Mouse (Mus musculus) lung, postnatal 4 days (tissue): ENCODE measurements around the gene Ccdc184.

ENCODE experiments used
- DNase-seq, 2 experiments: peaks; one replicate each; pipeline ENCODE4 v3.0.0; 2021

Gene Ccdc184

DNA sequence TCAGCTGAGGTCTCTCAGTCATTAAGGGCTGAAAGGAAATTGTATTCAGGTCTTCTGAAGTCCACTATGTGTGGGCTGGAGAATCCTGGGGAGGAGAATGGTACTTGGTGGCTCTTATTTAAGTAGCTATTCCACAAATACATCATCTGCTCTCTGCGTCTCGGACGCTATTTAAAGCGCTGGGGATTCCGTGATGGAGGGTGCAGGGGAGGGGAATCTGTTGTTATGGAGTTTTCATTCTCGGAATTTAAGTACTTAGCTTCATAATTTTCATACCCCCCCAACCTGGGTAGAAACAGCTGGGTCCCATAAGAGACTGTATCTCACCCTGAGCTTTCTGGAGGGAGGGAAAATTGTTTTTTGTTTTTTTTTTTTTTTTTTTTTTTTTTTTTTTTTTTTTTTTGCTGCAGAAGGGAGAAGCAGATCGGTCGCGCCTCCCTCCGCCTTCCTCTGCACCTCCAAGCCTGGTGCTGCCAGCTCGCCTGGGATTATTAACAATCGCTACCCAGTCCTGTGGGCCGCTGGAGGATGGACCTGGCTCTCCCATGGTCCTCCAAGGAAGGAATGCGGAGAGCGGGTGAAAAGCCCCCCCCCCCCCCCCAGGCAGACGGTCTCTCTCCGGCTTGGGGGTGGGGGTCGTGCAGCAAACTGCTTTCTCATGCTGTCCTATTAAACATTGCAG lies at the start of gene Ccdc184:
Gene Ccdc184, plus strand, starts transcription at position 196 of the 682 bp plus-strand sequence.
- DNase-seq, result no peak

DNA sequence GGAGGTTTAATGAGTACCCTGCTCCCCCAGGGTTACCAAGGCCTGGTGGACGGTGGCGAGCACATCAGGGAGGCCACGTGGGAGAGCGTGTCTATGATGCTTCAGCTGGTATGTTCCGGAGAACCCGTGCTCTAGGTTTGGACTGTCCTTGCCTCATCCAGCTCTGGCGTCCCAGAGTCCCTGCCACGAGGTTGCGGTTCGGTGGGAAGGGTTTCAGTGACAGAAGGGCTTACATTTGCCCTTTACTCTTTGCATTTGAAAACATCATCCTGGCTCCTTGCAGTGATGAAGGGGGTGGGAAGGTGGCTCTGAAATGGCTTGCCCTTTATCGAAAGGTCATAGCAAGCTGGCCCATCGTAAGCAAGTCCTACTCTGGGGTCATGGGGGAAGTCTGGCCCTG lies 47.6 kb upstream of the Ccdc184 start:
- no peak for DNase-seq

DNA sequence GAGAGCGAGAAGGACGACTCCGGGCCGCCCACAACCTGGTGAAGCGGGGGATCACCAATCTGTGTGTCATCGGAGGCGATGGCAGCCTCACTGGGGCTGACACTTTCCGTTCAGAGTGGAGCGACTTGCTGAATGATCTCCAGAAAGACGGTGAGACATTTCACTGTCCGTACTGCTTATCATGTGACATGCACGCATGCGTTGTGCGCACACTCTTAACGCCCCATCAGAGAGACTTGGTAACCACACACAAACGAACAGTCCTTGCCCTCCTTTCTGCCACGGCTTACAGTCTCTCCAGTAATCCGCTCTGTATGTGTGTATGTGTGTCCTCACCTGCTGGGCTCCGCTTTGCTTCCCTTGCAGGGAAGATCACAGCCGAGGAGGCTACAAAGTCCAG lies 46.1 kb upstream of the Ccdc184 start:
- DNase-seq, result no peak

DNA sequence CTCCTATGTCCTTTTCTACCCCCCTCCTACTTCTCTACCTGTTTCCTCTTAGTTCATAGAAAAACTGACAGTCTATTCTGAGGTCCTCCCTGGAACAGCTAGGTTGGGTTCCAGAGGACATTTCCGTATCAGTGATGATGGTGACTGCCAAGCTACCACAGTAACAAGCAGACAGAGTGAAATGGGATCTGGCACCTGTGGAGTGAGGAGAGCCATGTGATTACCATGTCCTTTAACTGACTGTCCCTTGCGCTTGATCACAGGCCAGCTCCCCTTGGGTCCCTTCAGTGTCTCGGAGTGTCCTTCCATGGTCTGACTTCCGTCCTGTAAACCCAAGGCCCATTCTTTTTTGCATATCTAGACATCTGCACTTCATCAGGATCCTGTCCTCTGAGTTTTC lies 36.0 kb upstream of the Ccdc184 start:
- DNase-seq, result no peak

DNA sequence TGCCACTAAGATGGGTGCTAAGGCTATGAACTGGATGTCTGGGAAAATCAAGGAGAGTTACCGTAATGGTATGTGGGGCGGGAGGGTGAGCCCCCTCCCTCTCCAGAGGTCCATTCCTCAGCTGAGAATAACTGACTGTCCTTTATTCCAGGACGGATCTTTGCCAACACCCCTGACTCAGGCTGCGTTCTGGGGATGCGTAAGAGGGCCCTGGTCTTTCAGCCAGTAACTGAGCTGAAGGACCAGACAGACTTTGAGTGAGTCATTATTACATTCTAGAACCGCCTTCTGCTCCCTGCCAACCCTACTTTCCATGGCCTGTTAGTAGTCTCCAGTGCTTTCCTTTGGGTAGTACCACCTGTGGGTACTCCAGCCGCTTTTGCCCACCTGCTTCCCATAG lies 35.5 kb upstream of the Ccdc184 start:
- no peak for DNase-seq

DNA sequence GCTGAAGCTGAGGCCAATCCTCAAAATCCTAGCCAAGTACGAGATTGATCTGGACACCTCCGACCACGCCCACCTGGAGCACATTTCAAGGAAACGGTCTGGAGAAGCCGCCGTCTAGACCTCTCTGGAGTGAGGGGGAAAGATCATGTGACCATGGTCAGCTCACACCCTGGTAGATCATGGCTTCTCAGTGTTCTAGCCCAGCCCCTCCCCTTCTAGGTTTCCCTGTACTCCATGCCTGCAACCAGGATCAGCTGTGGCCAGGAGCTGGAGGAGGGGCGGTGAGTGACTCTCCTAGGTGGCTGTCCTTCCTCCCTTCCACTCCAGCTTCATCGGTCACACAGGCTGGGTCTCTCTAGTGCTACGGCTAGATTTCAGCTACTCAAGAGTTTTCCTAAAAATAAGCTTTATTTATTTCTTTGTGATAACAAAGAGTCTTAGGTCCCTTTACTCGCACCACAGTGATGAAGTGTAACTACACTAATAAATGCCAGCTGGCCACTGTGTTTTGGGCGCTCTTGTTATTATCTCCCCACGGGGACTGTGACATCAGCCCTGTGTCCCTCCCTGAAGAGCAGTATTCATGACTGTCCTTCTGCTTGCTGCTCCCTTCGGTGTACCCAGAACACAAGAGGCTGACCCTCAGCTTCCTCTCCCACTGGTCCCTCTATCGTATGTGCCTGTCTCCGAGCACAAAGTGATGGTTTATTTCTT lies 34.9 kb upstream of the Ccdc184 start:
- DNase-seq, result peak; percentile 17 to 67

DNA sequence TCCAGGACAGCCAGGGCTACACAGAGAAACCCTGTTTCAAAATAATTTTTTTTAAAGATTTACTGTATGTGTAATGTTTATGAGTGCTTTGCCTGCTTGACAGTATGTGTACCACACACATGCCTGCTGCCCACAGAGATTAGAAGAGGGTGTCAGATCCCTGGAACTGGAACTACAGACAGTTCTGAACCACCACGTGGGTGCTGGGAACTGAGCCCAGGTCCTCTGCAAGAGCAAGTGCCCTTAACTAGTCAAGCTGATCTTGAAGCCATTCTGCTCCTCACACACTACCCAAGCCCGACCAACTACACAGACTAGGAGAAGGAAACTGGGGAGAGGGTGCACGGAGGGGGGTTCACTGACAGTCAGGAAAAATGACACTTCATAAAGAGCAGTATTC lies 33.5 kb upstream of the Ccdc184 start:
- no peak for DNase-seq

DNA sequence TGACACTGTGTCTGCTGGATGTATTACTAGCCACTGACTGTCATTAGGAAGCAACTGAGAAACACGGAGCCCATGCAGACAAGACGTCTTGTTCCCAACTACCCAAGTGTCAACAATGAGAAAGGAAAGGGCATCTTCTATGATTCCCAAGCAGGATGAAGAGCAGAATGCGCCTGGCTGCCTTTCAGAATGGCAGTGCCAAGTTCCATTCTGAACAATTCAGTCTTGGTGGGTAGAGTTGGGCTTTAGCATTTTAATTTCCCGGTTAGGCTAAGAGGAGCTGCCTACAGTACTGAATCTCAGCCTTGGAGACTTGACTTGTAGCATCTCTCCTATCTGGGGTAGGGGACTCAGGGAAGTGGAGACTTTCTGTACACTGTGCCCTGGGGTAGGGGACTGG lies 32.9 kb upstream of the Ccdc184 start:
- DNase-seq, result no peak

DNA sequence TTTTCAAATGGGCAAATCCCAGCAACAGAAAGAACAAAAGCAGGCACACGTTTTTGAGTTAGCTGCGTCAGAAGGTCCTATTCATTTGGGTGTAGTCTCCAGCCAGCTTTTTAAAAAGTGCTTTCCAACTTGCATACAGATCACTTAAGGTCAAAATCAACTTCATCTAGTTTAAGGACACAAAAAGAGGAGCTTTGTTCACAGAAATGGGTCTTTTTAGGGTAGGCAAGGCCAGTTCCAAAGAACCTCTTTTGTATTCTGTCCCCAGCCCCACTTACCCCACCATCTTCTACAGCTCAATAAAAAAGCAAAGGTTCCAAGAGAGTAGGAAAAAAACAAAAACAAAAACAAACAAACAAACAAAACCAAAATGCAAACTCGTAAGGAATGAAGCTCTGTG lies 32.3 kb upstream of the Ccdc184 start:
- no peak for DNase-seq

DNA sequence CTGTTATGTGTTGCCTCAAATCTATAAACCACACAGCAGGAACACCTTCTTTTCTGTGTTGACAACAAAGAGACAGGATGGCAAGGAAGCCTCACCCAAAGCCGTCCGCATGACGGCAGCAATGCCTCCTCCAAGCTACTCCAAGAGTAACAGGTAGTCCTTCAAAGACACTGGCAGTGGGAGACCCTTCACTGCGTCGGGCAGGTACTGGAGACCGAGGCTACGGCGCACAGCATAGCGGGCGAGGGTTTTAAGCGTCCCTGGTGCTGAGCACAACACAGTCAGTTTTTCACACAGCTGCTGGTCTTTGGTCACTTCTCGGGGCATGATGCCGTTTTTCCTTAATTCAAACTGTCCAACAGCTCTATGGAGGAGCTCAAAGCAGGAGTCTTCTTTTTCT lies 31.3 kb upstream of the Ccdc184 start:
- DNase-seq, result no peak

DNA sequence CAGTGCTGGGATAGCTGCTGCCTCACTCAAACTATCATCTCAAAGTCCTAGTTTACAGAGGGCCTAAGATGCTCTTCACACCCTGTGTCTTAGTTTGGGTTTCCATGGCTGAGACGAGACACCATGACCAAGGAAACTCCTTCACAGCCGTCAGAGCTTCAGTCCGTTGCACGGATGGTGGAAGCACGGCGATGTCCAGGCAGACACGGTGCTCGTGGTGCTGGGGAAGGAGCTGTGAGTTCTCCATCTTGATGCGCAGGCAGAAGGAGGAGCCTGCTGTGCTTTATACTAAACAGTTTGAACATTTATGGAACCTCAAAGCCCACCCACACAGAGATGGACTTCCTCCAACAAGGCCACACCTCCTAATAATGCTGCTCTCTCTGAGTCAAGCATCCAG lies 30.1 kb upstream of the Ccdc184 start:
- no peak for DNase-seq

DNA sequence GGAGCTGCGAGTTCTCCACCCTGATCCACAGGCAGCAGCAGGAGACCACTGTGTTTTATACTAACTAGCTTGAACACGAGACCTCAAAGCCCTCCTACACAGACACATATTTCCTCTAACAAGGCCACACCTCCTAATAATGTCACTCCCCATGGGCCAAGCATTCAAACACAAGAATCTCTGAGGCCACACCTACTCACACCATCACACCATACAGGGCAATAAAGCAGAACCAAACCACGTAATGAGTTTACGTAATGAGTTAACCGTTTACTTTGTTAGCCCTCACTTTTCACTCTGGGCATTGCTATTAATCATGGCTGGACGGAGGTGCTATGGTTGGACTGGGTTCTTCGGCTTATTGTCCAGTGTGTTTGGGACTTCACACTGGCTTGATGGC lies 27.2 kb upstream of the Ccdc184 start:
- no peak for DNase-seq

DNA sequence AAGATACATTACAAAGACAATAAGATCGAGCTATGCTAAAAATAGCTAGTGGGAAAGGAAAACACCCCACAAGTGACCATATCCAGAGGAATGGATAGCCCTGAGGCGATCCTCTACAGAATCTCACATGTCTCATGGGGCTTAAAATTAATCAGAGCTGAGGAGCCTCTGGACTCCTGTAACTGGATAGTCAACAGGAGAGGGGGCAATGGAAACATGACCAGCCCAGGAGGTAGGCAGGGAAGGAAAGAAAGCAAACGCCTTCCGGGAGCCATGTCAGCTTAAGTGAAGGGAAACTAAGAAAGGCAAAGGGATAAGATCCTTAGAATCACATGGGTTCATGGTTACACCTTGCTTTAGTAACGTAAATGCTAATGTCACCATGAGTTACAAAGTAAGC lies 26.1 kb upstream of the Ccdc184 start:
- no peak for DNase-seq

DNA sequence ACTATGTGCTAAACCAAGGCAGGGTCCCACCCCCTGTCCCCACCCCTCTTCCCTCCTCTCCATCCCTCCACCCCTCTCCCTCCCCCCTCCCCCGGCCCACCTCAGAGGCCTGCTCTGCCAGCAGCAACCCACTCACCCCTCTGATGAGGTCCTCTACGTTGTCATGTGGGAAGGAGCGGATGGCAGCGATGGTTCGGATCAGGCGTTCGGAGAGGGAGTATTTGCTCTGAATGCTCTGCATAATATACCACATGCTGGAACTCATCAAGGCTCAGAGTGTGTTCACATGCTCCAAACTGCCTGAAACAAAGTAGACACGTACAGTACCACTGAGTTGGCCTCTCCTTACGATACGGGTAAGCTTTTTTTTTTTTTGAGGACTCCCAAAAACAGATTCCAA lies 24.4 kb upstream of the Ccdc184 start:
- no peak for DNase-seq

DNA sequence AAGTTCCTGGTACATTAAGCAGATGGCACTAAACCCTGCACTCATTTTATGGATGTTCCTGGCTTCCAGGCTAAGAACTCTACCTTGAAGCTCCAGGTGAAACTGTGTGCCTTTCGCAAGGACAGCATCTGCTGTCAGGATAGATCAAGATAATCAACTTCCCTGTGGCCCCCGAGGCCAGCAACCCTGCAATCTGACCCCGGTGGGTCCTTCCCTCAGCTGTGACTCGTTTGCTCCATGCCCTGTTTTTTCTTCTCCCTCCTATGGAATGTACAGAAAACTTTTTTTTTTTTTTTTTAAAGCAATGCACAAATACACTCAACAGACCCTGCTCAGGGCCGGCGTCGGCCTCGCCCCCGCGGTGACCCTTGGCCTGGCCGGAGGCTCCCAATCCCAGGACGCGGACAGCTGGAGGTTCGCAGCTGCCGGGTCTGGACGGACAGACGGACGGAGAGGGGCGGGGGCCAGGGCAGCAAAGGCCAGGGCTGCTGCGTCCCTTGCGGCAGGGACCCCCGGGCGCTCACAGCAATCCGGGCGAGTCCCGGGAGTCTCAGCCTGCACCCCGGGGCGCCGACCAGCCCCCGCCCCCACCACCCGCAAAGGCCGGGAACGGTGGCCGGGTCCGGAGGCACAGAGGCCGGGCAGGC lies 22.0 kb upstream of the Ccdc184 start:
- DNase-seq, result peak in 1 of 2 experiments; percentile 59

DNA sequence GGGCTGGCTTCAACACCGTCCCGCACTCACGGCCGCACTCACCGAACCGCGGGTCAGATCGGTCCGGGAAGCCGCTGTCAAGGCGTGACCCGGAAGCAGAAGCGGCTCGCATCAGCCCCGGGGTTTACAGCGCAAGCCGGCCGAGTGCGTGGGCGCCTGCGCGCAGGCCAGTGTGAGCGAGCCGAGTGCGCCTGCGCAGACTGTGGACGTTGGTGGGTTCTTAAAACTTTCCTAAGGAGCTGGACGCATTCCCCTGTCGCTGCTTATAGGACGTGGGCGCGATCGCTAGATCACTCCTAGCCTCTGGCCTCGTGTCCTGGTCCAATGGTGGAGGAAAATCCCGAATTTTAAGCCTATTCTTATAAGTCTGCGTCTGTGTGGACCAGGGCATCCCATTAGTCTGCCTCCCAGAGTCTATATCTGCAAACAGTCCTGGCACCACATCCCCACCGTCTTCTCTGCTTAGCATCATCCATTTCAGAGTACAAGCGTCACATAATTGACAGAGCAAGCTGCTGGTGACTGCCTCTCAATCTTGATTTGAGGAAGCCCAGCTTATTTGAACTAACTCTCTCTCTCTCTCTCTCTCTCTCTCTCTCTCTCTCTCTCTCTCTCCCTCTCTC lies 21.3 kb upstream of the Ccdc184 start:
- peak; percentile 95 to 97 for DNase-seq

DNA sequence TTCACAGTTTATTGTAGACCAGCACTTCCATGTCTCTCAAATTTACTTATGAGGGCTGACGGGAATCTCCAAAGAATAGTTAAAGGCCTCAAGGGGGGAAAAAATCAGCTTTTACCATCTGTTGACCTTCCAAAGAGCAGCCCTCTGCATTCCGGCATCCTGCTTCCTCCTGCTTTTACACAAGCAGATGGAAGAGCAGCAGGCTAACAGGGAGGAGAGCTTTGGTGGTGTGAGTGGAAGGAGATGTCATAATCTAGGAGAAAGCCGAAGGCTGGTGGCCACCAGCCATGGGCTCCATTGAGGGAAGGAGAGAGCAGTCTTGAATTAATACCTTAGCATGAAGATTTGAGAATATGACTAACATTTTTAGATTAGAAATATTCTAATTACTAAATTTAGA lies 18.6 kb upstream of the Ccdc184 start:
- no peak for DNase-seq

DNA sequence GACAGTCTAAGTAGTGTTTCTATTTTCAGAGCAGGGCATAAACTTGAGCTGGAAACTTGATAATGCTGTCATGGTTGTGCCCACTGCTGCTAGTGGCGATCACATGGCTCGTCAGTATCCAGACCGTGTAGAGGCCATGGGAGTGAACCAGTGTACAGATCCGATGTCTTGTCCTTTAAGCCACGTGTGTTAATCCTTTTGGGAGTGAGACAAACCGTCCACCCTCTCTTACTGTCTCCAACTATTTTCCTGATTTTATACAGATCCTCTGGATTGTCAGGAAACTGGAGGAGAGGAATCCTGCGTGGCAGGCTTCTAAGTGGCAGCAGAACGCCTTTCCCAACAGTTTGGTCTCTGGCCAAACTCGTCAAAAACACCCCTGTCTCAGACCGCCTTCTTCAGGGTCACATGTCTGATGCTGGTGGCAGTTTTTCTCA lies 17.8 kb upstream of the Ccdc184 start:
- no peak for DNase-seq

DNA sequence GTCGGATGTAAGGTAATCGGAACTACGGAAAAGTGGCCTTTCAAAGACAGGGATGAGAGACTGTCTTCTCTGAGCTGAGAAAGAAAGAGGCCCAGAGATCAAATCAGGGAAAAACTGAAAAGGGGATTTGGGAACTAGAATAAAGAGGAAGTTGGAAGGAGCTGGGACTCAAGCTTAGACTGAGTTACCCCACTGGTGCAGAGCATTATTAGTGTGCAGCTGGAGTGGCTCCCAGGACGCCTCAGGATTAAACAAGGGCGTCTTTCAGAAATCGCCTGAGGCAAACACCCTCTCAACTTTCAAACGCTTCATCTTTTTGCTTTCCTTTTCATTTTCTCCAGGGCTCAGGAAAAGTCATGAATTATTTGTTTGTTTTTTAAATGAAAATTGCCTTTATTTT lies 14.0 kb upstream of the Ccdc184 start:
- DNase-seq, result peak in 1 of 2 experiments; percentile 56

DNA sequence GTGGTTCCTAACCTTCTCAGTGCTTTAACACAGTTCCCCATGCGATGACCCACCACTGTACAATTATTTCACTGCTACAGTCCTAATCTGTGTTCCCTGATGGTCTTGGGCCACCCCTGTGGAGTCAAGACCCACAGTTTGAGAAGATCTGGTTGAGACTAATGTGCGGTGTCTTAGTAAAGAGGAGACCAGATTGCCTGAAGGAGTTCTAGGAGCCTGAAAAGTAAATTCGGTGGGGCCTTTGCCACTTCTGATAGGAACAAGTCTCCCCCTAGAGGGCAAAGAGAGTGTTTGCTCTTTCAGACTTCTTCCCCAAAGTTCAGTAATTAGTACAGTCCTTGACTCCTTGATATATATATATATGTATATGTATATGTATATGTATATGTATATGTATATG lies 13.3 kb upstream of the Ccdc184 start:
- DNase-seq, result no peak

DNA sequence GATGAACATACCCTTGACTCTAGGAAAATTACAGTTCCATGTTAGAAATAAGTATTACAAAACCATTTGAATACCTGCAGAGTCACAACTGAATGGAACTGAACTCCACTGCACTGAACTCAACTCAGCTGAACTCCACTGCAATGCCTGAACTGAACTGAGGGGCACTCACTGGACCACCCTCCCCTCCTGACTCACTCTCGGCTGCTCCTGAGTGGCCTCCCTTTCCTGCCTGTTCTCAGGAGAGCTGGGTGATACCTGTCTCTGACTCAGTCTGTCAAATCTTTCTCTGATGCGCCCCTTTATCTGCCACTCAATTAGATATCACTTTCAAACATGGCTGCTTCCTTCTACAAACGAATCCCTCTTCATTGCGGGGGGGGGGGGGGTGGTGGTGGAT lies 12.8 kb upstream of the Ccdc184 start:
- no peak for DNase-seq

DNA sequence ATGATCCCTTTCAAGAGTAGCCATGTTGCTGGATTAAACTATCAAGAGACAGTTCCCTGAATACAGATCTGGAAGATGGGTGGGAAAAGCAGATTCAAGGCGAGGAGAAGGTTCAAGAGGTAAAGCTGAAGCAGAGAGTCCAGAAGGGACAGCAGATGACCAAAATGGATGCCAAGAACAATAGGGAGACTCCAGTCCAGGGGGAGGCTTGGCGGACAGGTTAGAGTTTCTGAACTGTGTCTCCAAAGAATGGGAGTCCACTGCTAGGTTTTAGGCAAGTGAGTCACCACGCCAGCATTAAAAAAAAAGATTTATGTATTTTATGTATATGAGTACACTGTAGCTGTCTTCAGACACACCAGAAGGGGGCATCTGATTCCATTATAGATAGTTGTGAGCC lies 12.3 kb upstream of the Ccdc184 start:
- no peak for DNase-seq

DNA sequence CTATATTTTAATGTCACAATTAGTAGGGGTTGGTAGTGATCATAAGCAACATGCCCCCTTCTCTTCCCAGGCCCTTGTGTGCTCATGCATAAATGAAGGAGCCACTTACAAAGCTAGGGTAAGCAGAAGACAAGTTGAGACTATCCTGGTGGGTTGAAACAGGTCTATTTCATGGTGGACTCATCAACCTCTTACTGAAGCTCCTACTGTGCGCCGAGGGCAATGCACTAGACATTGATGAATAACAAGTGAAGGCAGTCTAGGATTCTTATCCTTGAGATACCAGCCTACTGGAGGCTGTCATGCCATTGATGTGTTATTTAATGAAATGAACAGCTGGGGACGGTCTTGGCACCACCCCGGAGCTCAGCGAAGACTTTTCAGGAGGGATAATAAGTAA lies 11.7 kb upstream of the Ccdc184 start:
- DNase-seq, result no peak

DNA sequence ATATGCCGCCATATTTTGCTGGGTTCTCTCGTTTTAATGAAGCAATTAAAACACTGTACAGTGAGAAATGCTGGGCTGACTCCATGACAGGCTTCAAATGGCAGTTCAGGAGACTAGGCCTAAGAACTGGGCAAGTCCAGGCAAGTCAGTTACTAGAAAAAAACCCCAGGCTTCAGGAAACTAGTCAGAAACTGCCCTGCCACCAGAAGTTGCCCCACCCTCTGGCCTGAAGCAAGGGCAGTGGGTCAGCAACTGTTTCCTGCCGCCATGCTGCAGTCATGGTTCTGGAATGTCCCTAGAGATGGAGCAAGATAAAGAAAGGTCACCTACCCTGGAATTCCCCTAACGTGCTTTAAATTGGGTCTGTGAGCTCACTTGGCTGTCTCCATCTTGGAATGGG lies 11.0 kb upstream of the Ccdc184 start:
- DNase-seq, result no peak
